Mouse (Mus musculus) G1E (cell line): ENCODE data around the gene Apol8. TPM values are rescaled to one million over a fixed set of nuclear protein-coding genes. Genes with fewer than 3 reads are reported as not detected.
"Not testable (repeated sequence)": the region's sequence is repeated elsewhere in the genome, so short reads cannot be mapped to it uniquely, and the experiment has no call there.

Experiments
- ATAC-seq: 2 replicates; pipeline ENCODE4 v1.8.0; 2016; ENCODE audit warnings: mild to moderate bottlenecking; ENCODE audit not compliant: insufficient number of reproducible peaks, poor library complexity, low FRiP score, severe bottlenecking; ENCODE audit errors: extremely low read depth
- DNase-seq: peaks from one replicate; pipeline ENCODE4 v3.0.0; 2012; ENCODE audit warnings: low spot score
- H3K27me3 ChIP-seq: 2 replicates; pipeline ENCODE4 v1.6.1; 2012; ENCODE audit warnings: mild to moderate bottlenecking, low read length, inconsistent platforms; ENCODE audit not compliant: insufficient read depth
- H3K36me3 ChIP-seq: replicated peaks from 2 replicates; pipeline ENCODE3; 2012; ENCODE audit warnings: mild to moderate bottlenecking, inconsistent platforms
- H3K4me1 ChIP-seq: 2 replicates; pipeline ENCODE4 v1.6.1; 2012; ENCODE audit warnings: low read depth, low read length, inconsistent platforms, mixed read lengths; ENCODE audit not compliant: insufficient read depth
- H3K4me3 ChIP-seq: 2 replicates; pipeline ENCODE4 v1.5.1; 2012; ENCODE audit warnings: low read depth, mild to moderate bottlenecking, inconsistent platforms, low read length, moderate library complexity, mixed read lengths
- H3K9me3 ChIP-seq: replicated peaks from 2 replicates; pipeline ENCODE4 v1.6.1; 2012; ENCODE audit warnings: inconsistent platforms
- CTCF ChIP-seq: IDR thresholded peaks from 2 replicates; pipeline ENCODE4 v1.5.1; 2012; ENCODE audit warnings: low read depth, low read length, inconsistent platforms, mixed read lengths
- GATA1 ChIP-seq: IDR thresholded peaks from 2 replicates; pipeline ENCODE4 v1.6.1; 2012; ENCODE audit warnings: borderline replicate concordance, low read length, inconsistent platforms, mixed read lengths
- GATA2 ChIP-seq: IDR thresholded peaks from 2 replicates; pipeline ENCODE4 v1.6.1; 2012; ENCODE audit warnings: low read depth, low read length, inconsistent platforms, borderline replicate concordance
- POLR2AphosphoS5 ChIP-seq: IDR thresholded peaks from 2 replicates; pipeline ENCODE4 v1.6.1; 2012; ENCODE audit warnings: low read depth, low read length, inconsistent platforms; ENCODE audit not compliant: insufficient replicate concordance
- TAL1 ChIP-seq: conservative IDR thresholded peaks from 2 replicates; pipeline ENCODE4 v1.6.1; 2012; ENCODE audit warnings: low read depth, low read length, inconsistent platforms, mixed read lengths
- polyA plus RNA-seq: library from polyadenylated mRNA; stranded (reverse); fragments of >175 nt; gene quantifications from 2 replicates; pipeline ENCODE4 v1.2.3, GENCODE M21; 2012
- total RNA-seq, 2 experiments: library from RNA; stranded (forward) in 1 of 2; stranded (reverse) in 1 of 2; fragments of 200-1000 nt in 1 of 2; fragments of >200 nt in 1 of 2; fragmentation: Nextera tagmentation in 1 of 2; gene quantifications; 2 replicates each; pipeline ENCODE4 v1.2.3; 2014 to 2017

Apol8 gene
- total and polyA plus RNA-seq, 3 experiments: 0.55 to 13.3 TPM; not detected in 1

DNA sequence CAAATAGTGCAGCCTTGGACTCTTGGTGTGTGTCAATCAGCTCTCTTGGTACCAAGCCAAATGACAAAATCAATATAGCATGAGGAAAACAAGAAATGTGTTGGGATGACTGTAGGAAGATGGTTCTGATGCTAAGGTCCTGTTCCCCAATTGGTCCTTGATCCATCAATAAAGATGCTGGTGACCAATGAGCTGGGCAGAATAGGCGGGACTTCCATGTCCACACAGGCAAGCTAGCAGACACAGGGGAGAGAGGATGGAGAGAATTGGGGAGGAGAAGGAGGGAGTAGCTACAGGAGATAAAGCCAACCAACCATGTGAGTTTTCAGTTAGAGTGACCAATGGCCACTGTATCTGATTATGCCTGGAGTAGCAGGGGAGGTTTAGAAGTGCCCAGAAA, 10.5 kb downstream of the Apol8 start:
- H3K4me3 ChIP-seq: no peak overlapping the region
- no peak for DNase-seq
- H3K4me1 ChIP-seq: no peaks in the 10 kb centered on the region
- peaks cover 25% of the 10 kb centered on the region for H3K27me3 ChIP-seq
- ATAC-seq: no peak
- TF ChIP-seq GATA2: no peak
- no peak for TF ChIP-seq POLR2AphosphoS5
- TF ChIP-seq CTCF: no peak
- TF ChIP-seq GATA1: no peak
- TF ChIP-seq TAL1: no peak
- H3K36me3 ChIP-seq: no peaks in the 10 kb centered on the region
- H3K9me3 ChIP-seq: peaks cover 2% of the 10 kb centered on the region; the same call in 1 of the 2 replicates

- peaks cover 2% of the 10 kb centered on the region; the same call in 1 of the 2 replicates for H3K9me3 ChIP-seq
- no peaks in the 10 kb centered on the region for H3K4me1 ChIP-seq
- H3K27me3 ChIP-seq: peaks cover 32% of the 10 kb centered on the region
- no peak overlapping the region for H3K4me3 ChIP-seq
- no peaks in the 10 kb centered on the region for H3K36me3 ChIP-seq
- ATAC-seq: no peak
- TF ChIP-seq CTCF: no peak
- TF ChIP-seq TAL1: no peak
- no peak for TF ChIP-seq GATA2
- TF ChIP-seq POLR2AphosphoS5: no peak
- no peak for TF ChIP-seq GATA1
- DNase-seq: no peak
Measured at GRCm38 (mm10) chr15:77745081-77745480, 11.7 kb downstream of the Apol8 start.

DNA sequence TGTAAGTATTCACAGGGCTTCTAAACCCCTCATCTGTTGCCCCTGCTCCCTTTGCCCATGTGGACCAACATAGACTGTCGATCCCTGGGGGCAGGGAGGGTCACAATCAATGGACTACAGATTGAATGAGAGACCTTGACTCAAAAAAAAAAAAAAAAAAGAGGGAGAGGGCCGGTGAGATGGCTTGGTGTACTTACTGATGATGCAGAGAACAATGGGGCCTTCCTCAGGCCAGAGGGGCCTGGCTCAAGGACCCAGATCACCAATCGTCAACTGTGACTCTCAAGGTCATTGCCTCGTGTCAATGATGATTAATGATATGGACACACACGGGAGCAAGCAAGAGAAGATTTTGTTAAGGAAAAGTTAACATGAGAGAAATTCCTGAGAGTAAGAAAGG, 12.2 kb downstream of the Apol8 start:
- Histone ChIP-seq H3K4me3 (no peak overlapping the region), H3K36me3 (no peaks in the 10 kb centered on the region), H3K9me3 (peaks cover 2% of the 10 kb centered on the region; the same call in 1 of the 2 replicates), H3K4me1 (no peaks in the 10 kb centered on the region), H3K27me3 (peaks cover 29% of the 10 kb centered on the region)
- ATAC-seq: no peak
- no peak for DNase-seq
- no peak for TF ChIP-seq GATA2
- no peak for TF ChIP-seq POLR2AphosphoS5
- TF ChIP-seq GATA1: no peak
- TF ChIP-seq TAL1: no peak
- TF ChIP-seq CTCF: no peak

DNA sequence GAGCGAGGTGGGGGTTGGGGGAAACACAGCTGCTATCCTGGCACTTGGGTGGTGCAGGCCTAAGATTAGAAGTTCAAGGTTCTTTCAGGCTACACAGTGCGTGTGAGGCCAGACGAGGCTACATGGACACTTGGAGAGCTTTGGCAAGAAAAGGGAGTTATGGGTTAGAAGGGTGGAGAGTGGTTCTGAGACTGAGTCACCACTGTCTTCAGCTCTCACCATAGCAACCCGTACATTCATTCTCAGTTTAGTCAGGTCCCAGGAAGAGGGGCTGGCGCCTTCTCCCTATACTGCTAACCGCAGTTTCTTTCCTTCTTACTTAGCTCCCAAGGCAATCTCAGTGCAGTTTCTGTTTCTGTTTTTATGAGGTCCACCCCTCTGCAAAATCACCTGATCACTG, 15.2 kb downstream of the Apol8 start:
- H3K36me3 ChIP-seq, H3K9me3 ChIP-seq, H3K4me1 ChIP-seq, ATAC-seq, H3K4me3 ChIP-seq, DNase-seq: not testable (repeated sequence)
- peaks cover 16% of the 10 kb centered on the region for H3K27me3 ChIP-seq

GRCm38 (mm10) chr15:77740511-77741297, 16.1 kb downstream of the Apol8 start:
- no peak for ATAC-seq
- no peak for DNase-seq
- no peaks in the 10 kb centered on the region for H3K4me1 ChIP-seq
- H3K36me3 ChIP-seq: no peaks in the 10 kb centered on the region
- no peaks in the 10 kb centered on the region for H3K9me3 ChIP-seq
- H3K4me3 ChIP-seq: no peak overlapping the region
- TF ChIP-seq POLR2AphosphoS5: no peak
- no peak for TF ChIP-seq GATA1
- no peak for TF ChIP-seq CTCF
- TF ChIP-seq TAL1: no peak
- no peak for TF ChIP-seq GATA2
- peaks cover 13% of the 10 kb centered on the region for H3K27me3 ChIP-seq

GRCm38 (mm10) chr15:77733903-77734302, 22.9 kb downstream of the Apol8 start:
- not testable (repeated sequence) for H3K36me3 ChIP-seq, ATAC-seq, H3K9me3 ChIP-seq, H3K4me3 ChIP-seq, DNase-seq, H3K4me1 ChIP-seq, H3K27me3 ChIP-seq

DNA sequence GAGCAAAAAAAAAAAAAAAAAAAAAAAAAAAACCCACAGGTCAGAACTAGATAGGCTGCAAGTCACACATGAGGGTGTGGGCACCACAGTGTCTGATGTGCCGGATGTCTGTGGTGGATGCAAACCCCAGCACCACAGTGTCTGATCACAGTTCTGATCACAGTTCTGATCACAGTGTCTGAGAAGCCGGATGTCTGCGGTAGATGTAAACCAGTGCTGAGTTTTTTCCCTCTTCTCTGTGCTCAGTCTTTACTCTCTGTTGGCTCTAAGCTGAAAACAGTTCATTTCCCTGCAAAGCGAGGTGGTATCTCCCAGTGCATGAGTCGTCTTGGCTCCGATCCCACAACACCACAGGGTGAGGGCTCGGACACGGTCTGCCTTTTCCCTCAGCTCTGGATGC, 23.4 kb downstream of the Apol8 start:
- H3K4me1 ChIP-seq, H3K27me3 ChIP-seq, H3K36me3 ChIP-seq, H3K9me3 ChIP-seq, ATAC-seq, H3K4me3 ChIP-seq, DNase-seq: not testable (repeated sequence)

DNA sequence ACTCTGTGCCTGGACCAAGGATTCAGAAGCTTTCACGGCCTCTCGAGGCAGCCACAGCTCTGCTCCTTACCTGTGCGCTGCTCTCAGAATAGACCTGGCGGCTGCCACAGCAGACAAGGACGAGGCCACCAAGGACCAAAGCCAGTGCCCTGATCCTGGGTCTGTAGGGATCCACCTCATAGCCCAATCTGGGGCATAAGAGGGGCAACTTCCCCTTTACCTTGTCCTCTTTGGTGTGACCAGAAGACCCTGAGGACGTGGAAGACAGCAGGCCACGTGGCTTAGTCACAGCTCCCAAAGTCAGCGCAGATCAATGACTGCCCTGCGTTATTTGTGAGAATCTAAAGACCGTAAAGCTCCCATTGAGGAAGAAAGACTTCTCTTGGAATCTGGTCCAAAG, 24.0 kb downstream of the Apol8 start:
- H3K9me3 ChIP-seq, H3K4me1 ChIP-seq, H3K36me3 ChIP-seq, H3K27me3 ChIP-seq, DNase-seq, H3K4me3 ChIP-seq, ATAC-seq: not testable (repeated sequence)
